In the genomic region with DNA sequence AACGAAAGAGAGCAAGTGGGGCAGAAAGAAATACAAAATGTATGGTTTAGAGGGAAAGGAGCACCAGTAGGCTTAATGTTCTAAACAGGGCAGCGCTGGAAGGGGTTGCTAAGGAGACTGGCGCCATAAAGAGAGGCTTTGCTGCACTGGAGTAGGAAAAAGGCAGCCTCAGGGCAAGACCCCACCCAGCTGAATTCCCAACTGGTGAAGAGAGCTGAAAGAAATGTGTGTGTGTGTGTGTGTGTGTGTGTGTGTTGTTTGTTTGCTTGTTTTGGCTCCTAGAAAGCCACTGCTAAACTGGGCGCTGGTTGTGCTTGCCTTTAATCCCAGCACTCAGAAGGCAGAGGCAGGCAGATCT, we compare ENCODE assay signal across 16 mouse cellular contexts.
DNase-seq lines count a peak whose midpoint lies in the region; ATAC-seq and TF ChIP-seq lines count a peak whose summit lies in the region.
"Had no signal": no experiment of that assay in that cellular context is flagged by ENCODE, and none has a peak within 500 bp of the region (broad histone marks: within the 10 kb centered on the region; RNA-seq: fewer than 3 reads in every experiment).

No protein-coding gene starts in this region.

- no peaks in the 10 kb centered on the region for H3K9me3 ChIP-seq in hindbrain, embryonic 10.5 days
- no peaks in the 10 kb centered on the region for H3K9me3 ChIP-seq in hindbrain, embryonic 12.5 days (replicated peaks)
- H3K9me3 ChIP-seq in limb, embryonic 11.5 days (ENCODE audit: control insufficient read depth, low read length), result no peaks in the 10 kb centered on the region

- no peak for ATAC-seq in hindbrain, embryonic 12.5 days (ENCODE audit: low FRiP score)
- no peak for ATAC-seq in limb, embryonic 11.5 days (ENCODE audit: insufficient number of reproducible peaks, low FRiP score, low TSS enrichment, low read depth)
- ATAC-seq: hindbrain, embryonic 16.5 days; liver, postnatal 0 days had no signal

- DNase-seq in gastrocnemius, adult 2 months, result no peak
- DNase-seq in gastrocnemius, postnatal 4 days (ENCODE audit: low spot score in 2 of 2), result no peak
- DNase-seq in hindbrain, embryonic 10.5 days (ENCODE audit: low spot score), result no peak
- peak; percentile 46 for DNase-seq in R1 (ENCODE audit: low read depth, low spot score)
- no peak for DNase-seq in limb, embryonic 11.5 days (ENCODE audit: low spot score)
- DNase-seq in testis, postnatal 10 days (ENCODE audit: low spot score), result no peak
- DNase-seq in ovary, adult 18-20 months (ENCODE audit: low spot score), result no peak
- DNase-seq: adrenal gland, adult 2 months; cerebellum, adult 18-20 months; gastrocnemius, postnatal 36 days; kidney, adult 18-20 months; liver, postnatal 0 days; lung, postnatal 4 days; midbrain, embryonic 14.5 days had no signal

- H3K36me3 ChIP-seq in hindbrain, embryonic 10.5 days, result no peaks in the 10 kb centered on the region
- H3K36me3 ChIP-seq in hindbrain, embryonic 12.5 days, result no peaks in the 10 kb centered on the region
- H3K36me3 ChIP-seq in limb, embryonic 11.5 days (ENCODE audit: control insufficient read depth, insufficient read depth, low read length), result no peaks in the 10 kb centered on the region

- no peak for TF ChIP-seq CTCF in gastrocnemius, adult 2 months (IDR thresholded peaks at IDR 0.05)

- H3K9ac ChIP-seq in hindbrain, embryonic 12.5 days, result no peak overlapping the region
- no peak overlapping the region for H3K9ac ChIP-seq in limb, embryonic 11.5 days (ENCODE audit: low read length)
- H3K9ac ChIP-seq: liver, postnatal 0 days had no signal

- intact Hi-C loops in gastrocnemius, adult 2 months (cut with DNase I), result no loop called here

- no peaks in the 10 kb centered on the region for H3K27me3 ChIP-seq in hindbrain, embryonic 10.5 days (ENCODE audit: insufficient read depth, poor library complexity, severe bottlenecking)
- H3K27me3 ChIP-seq in hindbrain, embryonic 12.5 days, result no peaks in the 10 kb centered on the region
- H3K27me3 ChIP-seq in limb, embryonic 11.5 days (ENCODE audit: control insufficient read depth, insufficient read depth, low read length), result no peaks in the 10 kb centered on the region

- H3K4me2 ChIP-seq in hindbrain, embryonic 12.5 days (replicated peaks), result no peak overlapping the region
- H3K4me2 ChIP-seq in limb, embryonic 11.5 days (ENCODE audit: low read depth, severe bottlenecking), result no peak overlapping the region

- no peak overlapping the region for H3K4me3 ChIP-seq in gastrocnemius, adult 2 months
- H3K4me3 ChIP-seq in hindbrain, embryonic 10.5 days, result no peak overlapping the region
- H3K4me3 ChIP-seq in hindbrain, embryonic 12.5 days, result no peak overlapping the region
- no peak overlapping the region for H3K4me3 ChIP-seq in limb, embryonic 11.5 days (ENCODE audit: low read depth, low read length)

- peak overlapping the region; percentile 72 for H3K27ac ChIP-seq in gastrocnemius, adult 2 months
- H3K27ac ChIP-seq in hindbrain, embryonic 10.5 days, result peak overlapping the region; percentile 40; the same call in 1 of the 2 replicates
- no peak overlapping the region for H3K27ac ChIP-seq in hindbrain, embryonic 12.5 days
- H3K27ac ChIP-seq in limb, embryonic 11.5 days (replicated peaks; ENCODE audit: low read depth, low read length), result 0 out of 2 replicates have a peak overlapping the region, but pooled peaks have one; percentile 4

- 79% methylated on average over 4 of the region's 4 CpGs for WGBS in hindbrain, embryonic 10.5 days
- 73% methylated on average over 4 of the region's 4 CpGs for WGBS in hindbrain, embryonic 12.5 days
- 78% methylated on average over 4 of the region's 4 CpGs for WGBS in limb, embryonic 11.5 days

- H3K4me1 ChIP-seq in hindbrain, embryonic 10.5 days (replicated peaks), result peaks cover 19% of the 10 kb centered on the region
- peaks cover 7% of the 10 kb centered on the region; the same call in 1 of the 2 replicates for H3K4me1 ChIP-seq in hindbrain, embryonic 12.5 days
- H3K4me1 ChIP-seq in limb, embryonic 11.5 days (ENCODE audit: control insufficient read depth, insufficient read depth, low read length), result no peaks in the 10 kb centered on the region; the same call in 1 of the 2 replicates
